Mouse (Mus musculus): ENCODE measurements around the gene Zfp950.

The Zfp950 gene

GRCm38 (mm10) chr19:61056783-61057410 is 83.7 kb downstream of the Zfp950 start:
- no peak for DNase-seq (ENCODE audit: low read depth)

DNA sequence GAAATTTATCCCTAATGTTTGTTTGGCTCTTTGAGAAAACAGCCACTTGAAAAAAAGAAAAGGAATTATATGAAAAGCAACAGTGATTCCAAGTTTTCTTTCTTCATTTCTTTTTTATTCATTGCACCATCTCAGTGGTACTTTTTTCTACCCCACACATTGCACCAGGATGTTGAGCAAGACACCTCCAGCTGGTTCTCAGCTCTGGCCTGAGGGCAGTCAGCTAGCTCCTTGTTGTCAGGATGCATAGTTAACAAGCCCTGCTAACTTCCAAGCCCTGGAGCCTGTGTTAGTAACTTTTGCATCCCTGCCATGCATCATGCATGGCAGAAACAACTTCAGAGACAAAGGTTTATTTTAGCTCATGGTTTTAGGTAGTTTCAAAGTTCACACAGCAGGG is 87.9 kb downstream of the Zfp950 start:
- DNase-seq (ENCODE audit: low read depth): no peak

- DNase-seq (ENCODE audit: low read depth): no peak
These were observed 88.6 kb downstream of the Zfp950 start for GRCm38 (mm10) chr19:61052008-61052407.

DNA sequence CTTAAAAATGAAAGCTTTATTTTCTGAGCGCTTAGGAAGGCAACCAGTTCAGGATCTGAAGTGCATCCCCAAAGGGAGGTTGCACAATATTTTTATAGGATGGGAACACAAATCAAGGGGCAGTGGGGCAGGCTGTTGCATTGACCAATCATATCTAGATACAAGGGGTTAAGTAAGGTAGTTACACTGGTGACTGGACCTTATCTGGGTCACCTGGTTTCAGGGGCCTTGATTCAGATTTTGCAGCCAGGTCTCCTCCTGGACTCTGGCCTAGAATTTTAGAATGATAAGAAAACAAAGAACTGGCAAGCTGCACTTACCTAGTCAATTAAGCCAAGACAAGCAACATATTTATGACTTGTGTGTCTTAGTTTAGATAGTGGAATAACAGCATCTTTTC is 89.5 kb downstream of the Zfp950 start:
- no peak for DNase-seq (ENCODE audit: low read depth)

DNA sequence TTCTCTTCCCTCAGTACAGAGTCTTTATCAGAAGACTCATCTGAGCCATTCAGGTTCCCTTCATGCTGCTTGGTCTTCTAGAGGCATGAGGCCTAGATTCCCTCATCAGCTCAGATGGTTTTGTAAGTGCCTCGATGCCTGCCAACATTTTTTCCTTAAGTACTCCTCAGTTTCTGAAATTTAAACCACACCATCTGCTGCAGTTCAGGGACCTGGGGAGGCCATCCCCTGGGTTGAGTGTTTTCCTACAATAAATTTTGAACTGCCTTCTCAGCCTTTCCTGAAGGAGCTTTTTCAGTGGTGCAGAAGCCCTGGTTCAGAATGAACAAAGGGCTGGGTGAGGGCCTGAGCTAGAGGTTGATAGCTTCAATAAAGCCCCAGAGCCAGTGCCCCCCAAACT is 91.2 kb downstream of the Zfp950 start:
- no peak for DNase-seq (ENCODE audit: low read depth)

GRCm38 (mm10) chr19:61048646-61049045 is 92.0 kb downstream of the Zfp950 start:
- no peak for DNase-seq (ENCODE audit: low read depth)

DNA sequence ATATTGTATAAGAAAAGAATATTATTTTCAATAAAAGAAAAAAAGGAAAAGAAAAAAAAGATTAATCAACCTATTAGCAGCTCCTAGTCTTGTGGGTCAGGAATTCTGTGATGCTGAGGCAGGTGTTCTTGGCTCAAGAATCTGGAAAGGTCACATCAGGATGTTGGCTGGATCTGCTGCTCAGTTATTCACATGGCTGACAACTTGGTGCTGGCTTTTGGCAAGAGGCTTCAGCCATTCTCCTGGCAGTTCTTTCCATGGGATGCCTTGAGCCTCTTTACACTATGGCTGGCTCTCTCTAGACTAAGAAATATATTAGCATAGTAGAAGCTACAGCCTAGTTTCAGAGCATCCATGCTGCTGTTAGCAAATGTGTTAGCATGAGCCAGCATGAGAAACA is 101.5 kb downstream of the Zfp950 start:
- no peak for DNase-seq (ENCODE audit: low read depth)

DNA sequence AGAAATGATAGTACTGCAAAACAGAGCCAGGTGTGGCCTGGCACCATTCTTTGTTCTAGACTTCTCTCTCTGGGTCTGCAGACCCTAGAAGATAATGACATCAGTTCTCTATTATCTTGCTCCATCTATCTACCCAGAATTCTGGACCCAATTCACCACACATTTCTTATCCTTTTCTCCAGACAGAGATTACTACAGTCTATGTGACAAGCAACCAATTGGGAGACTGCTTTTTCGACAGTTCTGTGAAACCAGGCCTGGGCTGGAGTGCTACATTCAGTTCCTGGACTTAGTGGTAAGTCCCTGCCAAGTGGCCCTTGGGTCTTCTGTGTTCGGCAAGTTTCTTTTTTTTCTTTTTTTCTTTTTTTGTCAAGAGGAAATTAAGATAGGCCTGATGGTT is 109.1 kb downstream of the Zfp950 start:
- DNase-seq (ENCODE audit: low read depth): no peak

GRCm38 (mm10) chr19:61021939-61022566 is 118.6 kb downstream of the Zfp950 start:
- no peak for DNase-seq (ENCODE audit: low read depth)

- DNase-seq (ENCODE audit: low read depth): no peak
These were observed 119.1 kb downstream of the Zfp950 start for GRCm38 (mm10) chr19:61021502-61021901.

- no peak for DNase-seq (ENCODE audit: low read depth)
These were observed 123.0 kb downstream of the Zfp950 start for GRCm38 (mm10) chr19:61017477-61018266.

DNA sequence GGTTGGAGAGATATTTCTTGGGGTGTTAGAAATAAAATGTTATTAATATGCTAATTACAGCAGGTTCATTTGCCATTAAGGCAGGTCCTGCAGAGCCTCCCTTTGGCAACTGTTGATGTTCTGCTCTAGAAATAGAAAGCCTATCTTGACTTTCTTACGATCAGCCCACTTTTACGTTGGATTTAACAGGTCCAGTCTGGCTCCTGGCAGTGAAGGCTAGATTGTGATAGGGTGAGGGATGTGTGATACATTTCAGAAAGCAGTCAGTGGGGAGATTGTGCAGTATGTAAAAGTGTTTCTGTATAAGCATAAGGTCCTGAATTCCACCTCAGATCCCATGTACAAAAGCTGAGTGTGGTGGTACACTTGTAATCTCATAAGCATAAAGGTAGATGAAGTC is 131.4 kb downstream of the Zfp950 start:
- no peak for DNase-seq (ENCODE audit: low read depth)

Data from naive thymus-derived CD4-positive, alpha-beta T cell, adult 2 months (primary cell).